Mouse (Mus musculus) limb, embryonic 13.5 days (tissue): Measurements from ENCODE around the gene Actn2. TPM values are rescaled to one million over a fixed set of nuclear protein-coding genes. Genes with fewer than 3 reads are reported as not detected.
A peak's percentile ranks its signal among the peaks of the same experiment; 100 is the strongest.

Source experiments
- ATAC-seq: fragments of 200-750 bp; cut with Nextera tagmentation; 2 replicates; pipeline ENCODE4 v1.8.0; 2017; ENCODE audit warnings: low read depth, moderate number of reproducible peaks, moderate TSS enrichment; ENCODE audit not compliant: low FRiP score
- H3K27ac ChIP-seq: fragments of 300-500 bp; sonication (generic); 2 replicates; pipeline ENCODE4 v1.5.1; 2015; ENCODE audit warnings: inconsistent platforms, mild to moderate bottlenecking, moderate library complexity
- H3K27me3 ChIP-seq: fragments of 300-500 bp; sonication (generic); 2 replicates; pipeline ENCODE4 v1.6.1; 2015; ENCODE audit warnings: mild to moderate bottlenecking, inconsistent platforms
- H3K36me3 ChIP-seq: fragments of 300-500 bp; sonication (generic); 2 replicates; pipeline ENCODE4 v1.6.1; 2015; ENCODE audit warnings: inconsistent platforms, mild to moderate bottlenecking, moderate library complexity
- H3K4me1 ChIP-seq: fragments of 300-500 bp; sonication (generic); 2 replicates; pipeline ENCODE4 v1.6.1; 2015; ENCODE audit warnings: inconsistent platforms
- H3K4me2 ChIP-seq: fragments of 300-500 bp; sonication (generic); replicated peaks from 2 replicates; pipeline ENCODE4 v1.6.1; 2015; ENCODE audit warnings: inconsistent platforms, mild to moderate bottlenecking, moderate library complexity
- H3K4me3 ChIP-seq: fragments of 300-500 bp; sonication (generic); 2 replicates; pipeline ENCODE4 v1.5.1; 2015; ENCODE audit warnings: moderate library complexity, mild to moderate bottlenecking, inconsistent platforms
- H3K9ac ChIP-seq: fragments of 300-500 bp; sonication (generic); 2 replicates; pipeline ENCODE4 v1.6.1; 2015; ENCODE audit warnings: mild to moderate bottlenecking, inconsistent platforms
- H3K9me3 ChIP-seq: fragments of 300-500 bp; sonication (generic); 2 replicates; pipeline ENCODE4 v1.6.1; 2016; ENCODE audit warnings: inconsistent platforms
- WGBS: fragments of 180-500 bp; shearing (Covaris S2); methylation state at CpG from one replicate; pipeline ENCODE4 v1.1.7; 2015; 5-methylcytosine and 5-hydroxymethylcytosine counted together
- polyA plus RNA-seq: library from polyadenylated mRNA; unstranded; fragments of >200 nt; fragmentation: Nextera tagmentation; extraction: Ambion mirVana; gene quantifications from 2 replicates; pipeline ENCODE4 v1.2.1, GENCODE M21; 2015

The Actn2 gene
- polyA plus RNA-seq, 1 experiment from 2014 or later: 166 TPM

- ATAC-seq: no peak
- H3K4me3 ChIP-seq: no peak overlapping the region
- no peaks in the 10 kb centered on the region for H3K36me3 ChIP-seq
- H3K27ac ChIP-seq: no peak overlapping the region
- H3K4me1 ChIP-seq: peaks cover 4% of the 10 kb centered on the region
- WGBS: 40% methylated on average over 6 of the region's 6 CpGs
- H3K27me3 ChIP-seq: peaks cover 7% of the 10 kb centered on the region; the same call in 1 of the 2 replicates
- H3K9me3 ChIP-seq: no peaks in the 10 kb centered on the region
- H3K4me2 ChIP-seq: peak overlapping the region; percentile 77
- H3K9ac ChIP-seq: no peak overlapping the region
Observed at GRCm38 (mm10) chr13:12341447-12341846, 887 bp upstream of the Actn2 start.

GRCm38 (mm10) chr13:12339446-12339845 is 1.1 kb downstream of the Actn2 start:
- no peak overlapping the region for H3K9ac ChIP-seq
- H3K9me3 ChIP-seq: no peaks in the 10 kb centered on the region
- ATAC-seq: no peak
- H3K27ac ChIP-seq: no peak overlapping the region
- H3K36me3 ChIP-seq: no peaks in the 10 kb centered on the region
- peaks cover 4% of the 10 kb centered on the region for H3K4me1 ChIP-seq
- H3K27me3 ChIP-seq: peaks cover 7% of the 10 kb centered on the region; the same call in 1 of the 2 replicates
- peak overlapping the region; percentile 43; the same call in 1 of the 2 replicates for H3K4me3 ChIP-seq
- no peak overlapping the region for H3K4me2 ChIP-seq

- H3K4me3 ChIP-seq: no peak overlapping the region
- 85% methylated on average over 7 of the region's 7 CpGs for WGBS
- no peaks in the 10 kb centered on the region for H3K9me3 ChIP-seq
- no peak overlapping the region for H3K4me2 ChIP-seq
- no peaks in the 10 kb centered on the region for H3K36me3 ChIP-seq
- peaks cover 7% of the 10 kb centered on the region; the same call in 1 of the 2 replicates for H3K27me3 ChIP-seq
- no peak for ATAC-seq
- no peak overlapping the region for H3K9ac ChIP-seq
- H3K27ac ChIP-seq: no peak overlapping the region
- peaks cover 4% of the 10 kb centered on the region for H3K4me1 ChIP-seq
Observed at GRCm38 (mm10) chr13:12337752-12338151, 2.8 kb downstream of the Actn2 start.

GRCm38 (mm10) chr13:12334016-12334415 is 6.5 kb downstream of the Actn2 start:
- no peak for ATAC-seq
- no peaks in the 10 kb centered on the region for H3K9me3 ChIP-seq
- H3K27me3 ChIP-seq: no peaks in the 10 kb centered on the region
- H3K4me3 ChIP-seq: no peak overlapping the region
- H3K36me3 ChIP-seq: no peaks in the 10 kb centered on the region
- no peak overlapping the region for H3K4me2 ChIP-seq
- H3K9ac ChIP-seq: no peak overlapping the region
- no peak overlapping the region for H3K27ac ChIP-seq
- H3K4me1 ChIP-seq: no peaks in the 10 kb centered on the region
- 70% methylated on average over 12 of the region's 12 CpGs for WGBS

GRCm38 (mm10) chr13:12331528-12331927 is 9.0 kb downstream of the Actn2 start:
- no peaks in the 10 kb centered on the region for H3K4me1 ChIP-seq
- no peak for ATAC-seq
- H3K9me3 ChIP-seq: no peaks in the 10 kb centered on the region
- H3K9ac ChIP-seq: no peak overlapping the region
- no peak overlapping the region for H3K4me2 ChIP-seq
- H3K27me3 ChIP-seq: no peaks in the 10 kb centered on the region
- H3K27ac ChIP-seq: no peak overlapping the region
- 97% methylated on average over 5 of the region's 5 CpGs for WGBS
- H3K36me3 ChIP-seq: no peaks in the 10 kb centered on the region
- H3K4me3 ChIP-seq: no peak overlapping the region

GRCm38 (mm10) chr13:12328392-12328791 is 12.2 kb downstream of the Actn2 start:
- no peak for ATAC-seq
- H3K9ac ChIP-seq: no peak overlapping the region
- 86% methylated on average over 4 of the region's 4 CpGs for WGBS
- H3K4me1 ChIP-seq: no peaks in the 10 kb centered on the region
- H3K4me2 ChIP-seq: no peak overlapping the region
- H3K27me3 ChIP-seq: no peaks in the 10 kb centered on the region
- H3K4me3 ChIP-seq: no peak overlapping the region
- no peaks in the 10 kb centered on the region for H3K36me3 ChIP-seq
- H3K27ac ChIP-seq: no peak overlapping the region
- no peaks in the 10 kb centered on the region for H3K9me3 ChIP-seq

GRCm38 (mm10) chr13:12327577-12327976 is 13.0 kb downstream of the Actn2 start:
- Histone ChIP-seq H3K4me2 (no peak overlapping the region), H3K9ac (no peak overlapping the region), H3K4me3 (no peak overlapping the region), H3K36me3 (no peaks in the 10 kb centered on the region), H3K9me3 (no peaks in the 10 kb centered on the region), H3K27ac (no peak overlapping the region), H3K4me1 (no peaks in the 10 kb centered on the region), H3K27me3 (no peaks in the 10 kb centered on the region)
- ATAC-seq: no peak
- 92% methylated on average over 6 of the region's 6 CpGs for WGBS

- Histone ChIP-seq H3K27ac (no peak overlapping the region), H3K4me3 (no peak overlapping the region), H3K4me1 (no peaks in the 10 kb centered on the region), H3K9ac (no peak overlapping the region), H3K36me3 (no peaks in the 10 kb centered on the region), H3K4me2 (no peak overlapping the region), H3K9me3 (no peaks in the 10 kb centered on the region), H3K27me3 (no peaks in the 10 kb centered on the region)
- no peak for ATAC-seq
- 85% methylated on average over 12 of the region's 12 CpGs for WGBS
Observed at GRCm38 (mm10) chr13:12323076-12323625, 17.4 kb downstream of the Actn2 start.

GRCm38 (mm10) chr13:12320148-12320547 is 20.4 kb downstream of the Actn2 start:
- Histone ChIP-seq H3K36me3 (no peaks in the 10 kb centered on the region), H3K4me3 (no peak overlapping the region), H3K4me1 (no peaks in the 10 kb centered on the region), H3K9me3 (no peaks in the 10 kb centered on the region), H3K27me3 (no peaks in the 10 kb centered on the region), H3K4me2 (no peak overlapping the region), H3K27ac (no peak overlapping the region), H3K9ac (no peak overlapping the region)
- ATAC-seq: no peak
- WGBS: 69% methylated on average over 2 of the region's 2 CpGs

GRCm38 (mm10) chr13:12318017-12318416 is 22.5 kb downstream of the Actn2 start:
- Histone ChIP-seq H3K4me1 (no peaks in the 10 kb centered on the region), H3K4me3 (no peak overlapping the region), H3K27me3 (no peaks in the 10 kb centered on the region), H3K4me2 (no peak overlapping the region), H3K9ac (no peak overlapping the region), H3K9me3 (no peaks in the 10 kb centered on the region), H3K36me3 (no peaks in the 10 kb centered on the region), H3K27ac (no peak overlapping the region)
- no peak for ATAC-seq
- 78% methylated on average over 5 of the region's 5 CpGs for WGBS

GRCm38 (mm10) chr13:12317191-12317765 is 23.3 kb downstream of the Actn2 start:
- 62% methylated on average over 6 of the region's 6 CpGs for WGBS
- no peak for ATAC-seq
- H3K27ac ChIP-seq: no peak overlapping the region

GRCm38 (mm10) chr13:12314173-12314572 is 26.4 kb downstream of the Actn2 start:
- Histone ChIP-seq H3K9ac (no peak overlapping the region), H3K4me3 (no peak overlapping the region), H3K27ac (no peak overlapping the region), H3K4me1 (peaks cover 5% of the 10 kb centered on the region), H3K36me3 (no peaks in the 10 kb centered on the region), H3K9me3 (no peaks in the 10 kb centered on the region), H3K27me3 (no peaks in the 10 kb centered on the region), H3K4me2 (no peak overlapping the region)
- 96% methylated on average over 6 of the region's 6 CpGs for WGBS
- no peak for ATAC-seq

More at GRCm38 (mm10) chr13:12317191-12317765, 23.3 kb downstream of the Actn2 start:
- H3K27me3 ChIP-seq: no peaks in the 10 kb centered on the region
- peaks cover under 1% of the 10 kb centered on the region; the same call in 1 of the 2 replicates for H3K4me1 ChIP-seq
- no peak overlapping the region for H3K9ac ChIP-seq
- H3K4me3 ChIP-seq: no peak overlapping the region
- no peaks in the 10 kb centered on the region for H3K36me3 ChIP-seq
- H3K9me3 ChIP-seq: no peaks in the 10 kb centered on the region
- H3K4me2 ChIP-seq: no peak overlapping the region

GRCm38 (mm10) chr13:12311930-12312492 is 28.5 kb downstream of the Actn2 start:
- Histone ChIP-seq H3K4me2 (no peak overlapping the region), H3K36me3 (no peaks in the 10 kb centered on the region), H3K27me3 (no peaks in the 10 kb centered on the region), H3K4me3 (no peak overlapping the region), H3K4me1 (peaks cover 5% of the 10 kb centered on the region), H3K27ac (no peak overlapping the region), H3K9ac (no peak overlapping the region), H3K9me3 (no peaks in the 10 kb centered on the region)
- WGBS: 51% methylated on average over 10 of the region's 10 CpGs
- ATAC-seq: peak; percentile 68
